In genomic region chr12:3585525-3585924, GRCm38 (mm10) we compare ENCODE assay signal across 25 mouse cellular contexts. TPM values are rescaled to one million over a fixed set of nuclear protein-coding genes. Genes with fewer than 3 reads are reported as not detected.
A peak's percentile ranks its signal among the peaks of the same experiment; 100 is the strongest.
DNase-seq lines count a peak whose midpoint lies in the region; ATAC-seq and TF ChIP-seq lines count a peak whose summit lies in the region.
"Had no signal": no experiment of that assay in that cellular context is flagged by ENCODE, and none has a peak within 500 bp of the region (broad histone marks: within the 10 kb centered on the region; RNA-seq: fewer than 3 reads in every experiment).

No protein-coding gene starts in this region.

- 58% methylated on average over 4 of the region's 4 CpGs for WGBS in embryonic facial prominence, embryonic 12.5 days
- WGBS in embryonic facial prominence, embryonic 10.5 days = 79% methylated on average over 4 of the region's 4 CpGs
- 55% methylated on average over 4 of the region's 4 CpGs for WGBS in intestine, embryonic 15.5 days
- WGBS in intestine, postnatal 0 days = 67% methylated on average over 4 of the region's 4 CpGs
- WGBS in stomach, embryonic 16.5 days = 41% methylated on average over 4 of the region's 4 CpGs

- H3K27me3 ChIP-seq in embryonic facial prominence, embryonic 12.5 days = no peaks in the 10 kb centered on the region
- H3K27me3 ChIP-seq in embryonic facial prominence, embryonic 10.5 days (replicated peaks; ENCODE audit: low read depth, poor library complexity, severe bottlenecking) = no peaks in the 10 kb centered on the region
- no peaks in the 10 kb centered on the region for H3K27me3 ChIP-seq in intestine, embryonic 15.5 days (replicated peaks)
- H3K27me3 ChIP-seq in intestine, postnatal 0 days (replicated peaks; ENCODE audit: control insufficient read depth, insufficient read depth, low read length) = no peaks in the 10 kb centered on the region
- no peaks in the 10 kb centered on the region for H3K27me3 ChIP-seq in stomach, embryonic 16.5 days (ENCODE audit: control insufficient read depth, insufficient read depth, low read length)
- H3K27me3 ChIP-seq: embryonic facial prominence, embryonic 13.5 days; forebrain, embryonic 13.5 days; Patski had no signal

- no peak for TF ChIP-seq CTCF in intestine, postnatal 0 days (IDR thresholded peaks at IDR 0.05; ENCODE audit: low read depth)

- ATAC-seq in embryonic facial prominence, embryonic 12.5 days (ENCODE audit: insufficient number of reproducible peaks, insufficient read depth, low FRiP score, low TSS enrichment) = no peak
- ATAC-seq in intestine, embryonic 15.5 days = peak; percentile 67
- ATAC-seq in intestine, postnatal 0 days = no peak
- 0 out of 2 replicates have a peak, but pooled peaks have one; percentile 47 for ATAC-seq in stomach, embryonic 16.5 days (ENCODE audit: insufficient read depth, low FRiP score)
- ATAC-seq: forebrain, embryonic 13.5 days; forebrain, embryonic 16.5 days; hindbrain, postnatal 0 days; inflammation-experienced regulatory T-cells, adult 6 months; Patski had no signal

- no peak overlapping the region for H3K9ac ChIP-seq in embryonic facial prominence, embryonic 12.5 days
- H3K9ac ChIP-seq in intestine, embryonic 15.5 days = no peak overlapping the region
- no peak overlapping the region for H3K9ac ChIP-seq in intestine, postnatal 0 days (ENCODE audit: low read depth, low read length)
- H3K9ac ChIP-seq in stomach, embryonic 16.5 days (ENCODE audit: low read length) = no peak overlapping the region
- H3K9ac ChIP-seq: embryonic facial prominence, embryonic 13.5 days; forebrain, embryonic 13.5 days; hindbrain, embryonic 14.5 days had no signal

- H3K4me1 ChIP-seq in embryonic facial prominence, embryonic 12.5 days = peaks cover 9% of the 10 kb centered on the region; the same call in 1 of the 2 replicates
- peaks cover 11% of the 10 kb centered on the region; the same call in 1 of the 2 replicates for H3K4me1 ChIP-seq in embryonic facial prominence, embryonic 10.5 days
- 0 out of 2 replicates have a peak, but pooled peaks cover 2% of the 10 kb centered on the region for H3K4me1 ChIP-seq in intestine, embryonic 15.5 days (replicated peaks)
- H3K4me1 ChIP-seq in intestine, postnatal 0 days (replicated peaks; ENCODE audit: control insufficient read depth, insufficient read depth, low read length) = no peaks in the 10 kb centered on the region
- H3K4me1 ChIP-seq in stomach, embryonic 16.5 days (ENCODE audit: control insufficient read depth, insufficient read depth, low read length) = 0 out of 2 replicates have a peak, but pooled peaks cover 3% of the 10 kb centered on the region

- H3K27ac ChIP-seq in embryonic facial prominence, embryonic 12.5 days = 0 out of 2 replicates have a peak overlapping the region, but pooled peaks have one; percentile 17
- no peak overlapping the region for H3K27ac ChIP-seq in embryonic facial prominence, embryonic 10.5 days (replicated peaks)
- no peak overlapping the region for H3K27ac ChIP-seq in intestine, embryonic 15.5 days
- no peak overlapping the region for H3K27ac ChIP-seq in intestine, postnatal 0 days (ENCODE audit: low read depth, low read length)
- H3K27ac ChIP-seq in stomach, embryonic 16.5 days (ENCODE audit: low read length) = no peak overlapping the region
- H3K27ac ChIP-seq: embryonic facial prominence, embryonic 13.5 days; forebrain, embryonic 10.5 days; forebrain, embryonic 13.5 days; heart, adult 2 months; heart, embryonic 10.5 days; hindbrain, embryonic 14.5 days; hindbrain, postnatal 0 days had no signal

- no peak overlapping the region for H3K4me2 ChIP-seq in embryonic facial prominence, embryonic 12.5 days (replicated peaks)
- no peak overlapping the region for H3K4me2 ChIP-seq in intestine, embryonic 15.5 days (replicated peaks)
- no peak overlapping the region for H3K4me2 ChIP-seq in intestine, postnatal 0 days (replicated peaks; ENCODE audit: low read depth)
- H3K4me2 ChIP-seq in stomach, embryonic 16.5 days (ENCODE audit: low read depth, low read length) = no peak overlapping the region
- H3K4me2 ChIP-seq: embryonic facial prominence, embryonic 13.5 days; forebrain, embryonic 13.5 days; hindbrain, embryonic 14.5 days had no signal

- no peak overlapping the region for H3K4me3 ChIP-seq in embryonic facial prominence, embryonic 12.5 days
- no peak overlapping the region for H3K4me3 ChIP-seq in embryonic facial prominence, embryonic 10.5 days
- H3K4me3 ChIP-seq in intestine, embryonic 15.5 days (replicated peaks) = no peak overlapping the region
- H3K4me3 ChIP-seq in intestine, postnatal 0 days (ENCODE audit: low read depth, low read length) = no peak overlapping the region
- H3K4me3 ChIP-seq in stomach, embryonic 16.5 days (replicated peaks; ENCODE audit: low read length) = no peak overlapping the region
- H3K4me3 ChIP-seq: embryonic facial prominence, embryonic 13.5 days; forebrain, embryonic 10.5 days; forebrain, embryonic 13.5 days; heart, adult 2 months; heart, embryonic 10.5 days had no signal

- peaks cover 14% of the 10 kb centered on the region for H3K36me3 ChIP-seq in embryonic facial prominence, embryonic 12.5 days
- H3K36me3 ChIP-seq in embryonic facial prominence, embryonic 10.5 days (replicated peaks) = peaks cover 20% of the 10 kb centered on the region
- H3K36me3 ChIP-seq in intestine, embryonic 15.5 days = 0 out of 2 replicates have a peak, but pooled peaks cover 3% of the 10 kb centered on the region
- H3K36me3 ChIP-seq in intestine, postnatal 0 days (ENCODE audit: control insufficient read depth, insufficient read depth) = no peaks in the 10 kb centered on the region
- no peaks in the 10 kb centered on the region for H3K36me3 ChIP-seq in stomach, embryonic 16.5 days (ENCODE audit: control insufficient read depth, insufficient read depth, low read length)

- H3K9me3 ChIP-seq in embryonic facial prominence, embryonic 12.5 days = no peaks in the 10 kb centered on the region
- no peaks in the 10 kb centered on the region for H3K9me3 ChIP-seq in embryonic facial prominence, embryonic 10.5 days
- H3K9me3 ChIP-seq in intestine, embryonic 15.5 days = no peaks in the 10 kb centered on the region
- no peaks in the 10 kb centered on the region for H3K9me3 ChIP-seq in intestine, postnatal 0 days (ENCODE audit: control insufficient read depth)
- H3K9me3 ChIP-seq in stomach, embryonic 16.5 days (replicated peaks; ENCODE audit: control insufficient read depth, low read length) = no peaks in the 10 kb centered on the region
- H3K9me3 ChIP-seq: embryonic facial prominence, embryonic 13.5 days; forebrain, embryonic 10.5 days; forebrain, embryonic 13.5 days; heart, embryonic 10.5 days had no signal

- no peak for DNase-seq in embryonic facial prominence, embryonic 10.5 days (ENCODE audit: low spot score)
- DNase-seq in MN1 (ENCODE audit: low spot score) = peak; percentile 51
- no peak for DNase-seq in kidney, adult 11 months
- DNase-seq: adrenal gland, postnatal 10 days; adrenal gland, postnatal 36 days; cerebellum, adult 18-20 months; cerebellum, adult 9-10 months; cerebellum, postnatal 14 days; gastrocnemius, postnatal 25 days; heart, adult 2 months; heart, postnatal 10 days; heart, postnatal 4 days had no signal

RNA-seq across cellular contexts. Expression of gene Dtnb, which starts 13.3 kb away (rescaled TPM):
- 53.0 and 54.8 TPM in 2 replicates for polyA plus RNA-seq in embryonic facial prominence, embryonic 12.5 days (2016; fragmentation: Nextera tagmentation; extraction: Ambion mirVana)
- polyA plus RNA-seq in embryonic facial prominence, embryonic 10.5 days (2016; fragmentation: Nextera tagmentation; extraction: Ambion mirVana) = 37.8 and 43.2 TPM in 2 replicates
- 24.7 and 25.0 TPM in 2 replicates for polyA plus RNA-seq in intestine, embryonic 15.5 days (2015; fragmentation: Nextera tagmentation; extraction: Ambion mirVana)
- 9.4 and 9.8 TPM in 2 replicates for polyA plus RNA-seq in intestine, postnatal 0 days (2015; fragmentation: Nextera tagmentation; extraction: Ambion mirVana)
- 24.8 and 30.1 TPM in 2 replicates for polyA plus RNA-seq in stomach, embryonic 16.5 days (2015; fragmentation: Nextera tagmentation; extraction: Ambion mirVana)

Comparison
In these comparisons a context has a peak if more than half of its experiments do, and no peak if none do; other contexts are left out.
1. ATAC-seq: peak in intestine, embryonic 15.5 days (single experiment) and stomach, embryonic 16.5 days (single experiment); none in embryonic facial prominence, embryonic 12.5 days (single experiment) and intestine, postnatal 0 days (single experiment).